Mouse (Mus musculus): ENCODE measurements around the gene Gm21732.
"Not testable (repeated sequence)": the region's sequence is repeated elsewhere in the genome, so short reads cannot be mapped to it uniquely, and the experiment has no call there.

Gene Gm21732

GRCm38 (mm10) chrY:38575591-38575990 is at the start of gene Gm21732:
Gene Gm21732 (minus strand): TSS chrY:38575691.
- DNase-seq (ENCODE audit: low spot score) = not testable (repeated sequence)
